Mouse (Mus musculus) kidney, adult 10 weeks (tissue): Measurements from ENCODE around the gene Spred1. TPM values are rescaled to one million over a fixed set of nuclear protein-coding genes. Genes with fewer than 3 reads are reported as not detected.

Experiments used
- polyA plus RNA-seq: library from polyadenylated mRNA; stranded (reverse); fragments of 350-450 nt; fragmentation: Illumina TruSeq; extraction: RNeasy Lipid Tissue Mini Kit (QIAGEN cat#74804); gene quantifications from one replicate; pipeline ENCODE4 v1.2.3, GENCODE M21; 2014; ENCODE audit warnings: low read depth, low replicate concordance

The Spred1 gene
- 57.0 TPM for polyA plus RNA-seq

DNA sequence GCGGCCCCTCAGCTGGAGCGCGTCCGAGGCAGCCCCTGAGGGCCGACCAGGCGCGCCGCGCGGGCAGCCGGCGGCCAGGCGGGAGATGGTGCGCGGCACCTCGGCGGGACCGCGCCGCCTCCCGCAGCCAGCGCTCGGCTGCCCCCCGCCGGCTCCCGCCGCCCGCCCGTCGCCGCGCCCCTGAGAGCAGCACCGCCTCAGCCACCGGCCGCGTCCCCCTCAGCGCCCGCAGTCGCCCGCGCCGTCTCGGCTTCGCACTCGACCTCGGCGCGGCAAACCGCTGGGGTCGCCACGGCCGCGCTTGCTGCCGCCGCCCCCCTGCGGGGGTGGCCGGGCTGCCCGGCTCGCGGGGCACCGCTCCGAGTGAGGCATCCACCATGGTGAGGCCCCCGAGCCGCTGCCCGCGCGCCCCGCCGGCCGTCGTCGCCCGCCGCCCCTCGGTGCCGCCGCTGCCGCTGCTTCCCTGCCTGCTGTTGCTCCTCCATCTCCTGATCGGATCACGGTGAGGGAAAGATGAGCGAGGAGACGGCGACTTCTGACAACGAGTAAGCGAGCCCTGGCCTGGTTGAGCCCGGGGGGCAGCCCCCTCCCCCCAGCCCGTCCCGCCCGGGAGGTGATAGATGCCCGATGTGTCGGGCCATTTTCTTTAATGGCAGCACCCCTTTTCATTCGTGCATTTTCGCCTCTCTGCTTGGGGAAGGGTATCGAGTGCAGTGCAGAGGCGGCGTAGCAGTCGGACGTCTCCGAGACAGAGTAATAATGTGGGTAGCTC lies at the start of gene Spred1:
Spred1 (plus strand) TSS at position 163 of the 772 bp plus-strand sequence.

Other genes starting within 250 kb of the Spred1 start
- 0.69 TPM for gene Tmco5, start 242.7 kb upstream of the Spred1 start, polyA plus RNA-seq
- gene Fam98b, start 128.4 kb downstream of the Spred1 start, polyA plus RNA-seq, result 55.0 TPM
- gene Rasgrp1, start 221.6 kb downstream of the Spred1 start, polyA plus RNA-seq, result 15.6 TPM